Mouse (Mus musculus) ES-E14 (cell line): ENCODE measurements around the gene Gm49318. TPM values are rescaled to one million over a fixed set of nuclear protein-coding genes. Genes with fewer than 3 reads are reported as not detected.

Experiments
- DNase-seq: peaks from one replicate; pipeline ENCODE4 v3.0.0-alpha.2; 2013; ENCODE audit warnings: low read depth, low spot score
- H3K27ac ChIP-seq: 2 replicates; pipeline ENCODE4 v1.5.1; 2012; ENCODE audit warnings: low read depth, mild to moderate bottlenecking, low read length, moderate library complexity, mixed read lengths; ENCODE audit not compliant: poor library complexity, insufficient read depth, severe bottlenecking
- H3K36me3 ChIP-seq: 2 replicates; pipeline ENCODE4 v1.6.1; 2012; ENCODE audit warnings: mild to moderate bottlenecking, low read length, moderate library complexity, mixed read lengths; ENCODE audit not compliant: control insufficient read depth, poor library complexity, insufficient read depth, severe bottlenecking
- H3K4me1 ChIP-seq, 2 experiments: fragments of 150-350 bp in 1 of 2; sonication (generic) in 1 of 2; 2 replicates each; pipeline ENCODE4 v1.6.1; 2012; ENCODE audit warnings: low read length in 2 of 2, mild to moderate bottlenecking in 1 of 2, mixed read lengths in 1 of 2; ENCODE audit not compliant: control insufficient read depth in 2 of 2, insufficient read depth in 2 of 2, poor library complexity in 1 of 2
- H3K4me3 ChIP-seq, 2 experiments: fragments of 150-350 bp in 1 of 2; sonication (generic) in 1 of 2; 2 replicates each; pipeline ENCODE4 v1.5.1; 2012; ENCODE audit warnings: low read length in 2 of 2, low read depth in 1 of 2, mild to moderate bottlenecking in 1 of 2, mixed read lengths in 1 of 2; ENCODE audit not compliant: insufficient read depth in 1 of 2, poor library complexity in 1 of 2, severe bottlenecking in 1 of 2
- H3K9ac ChIP-seq: 2 replicates; pipeline ENCODE4 v1.6.1; 2012; ENCODE audit warnings: low read depth, mild to moderate bottlenecking, low read length, mixed read lengths; ENCODE audit not compliant: poor library complexity, insufficient read depth, severe bottlenecking
- H3K9me3 ChIP-seq: fragments of 150-350 bp; sonication (generic); 2 replicates; pipeline ENCODE4 v1.6.1; 2012; ENCODE audit warnings: low read depth, mild to moderate bottlenecking, low read length; ENCODE audit not compliant: control insufficient read depth, insufficient read depth
- CHD2 ChIP-seq: IDR thresholded peaks from 2 replicates; pipeline ENCODE4 v1.6.1; 2014; ENCODE audit warnings: mild to moderate bottlenecking, low read depth, low read length, inconsistent platforms
- HCFC1 ChIP-seq: IDR thresholded peaks from 2 replicates; pipeline ENCODE4 v1.6.1; 2012; ENCODE audit warnings: low read length, inconsistent platforms, borderline replicate concordance; ENCODE audit not compliant: insufficient read depth
- MAFK ChIP-seq: IDR thresholded peaks from 2 replicates; pipeline ENCODE4 v1.6.1; 2014; ENCODE audit warnings: mild to moderate bottlenecking, low read depth, low read length, inconsistent platforms; ENCODE audit not compliant: insufficient read depth
- ZC3H11A ChIP-seq: IDR thresholded peaks from 2 replicates; pipeline ENCODE4 v1.6.1; 2012; ENCODE audit warnings: low read depth, mild to moderate bottlenecking, inconsistent platforms, low read length, borderline replicate concordance
- ZNF384 ChIP-seq: IDR thresholded peaks from 2 replicates; pipeline ENCODE4 v1.6.1; 2012; ENCODE audit warnings: low read depth, low read length, inconsistent platforms
- in situ Hi-C, 2 experiments: fragments of 600-800 bp; cut with MboI; formaldehyde crosslinking; loops; one replicate each; pipeline ENCODE4 v1.15.1; 2025; ENCODE audit warnings: low sequenced_read_pairs in 2 of 2, inconsistent platforms in 1 of 2; ENCODE audit not compliant: unreplicated experiment in 2 of 2
- total RNA-seq: library from RNA; depleted of rRNA; stranded (reverse); fragments of 300-350 nt; gene quantifications from 2 replicates; pipeline ENCODE4 v1.2.3, GENCODE M21; 2012

Gene Gm49318
- total RNA-seq, 1 experiment, result not detected

GRCm38 (mm10) chr9:22017208-22017825, 53.7 kb downstream of the Gm49318 start:
- in situ Hi-C loops, result no loop called here
- no peaks in the 10 kb centered on the region for H3K9me3 ChIP-seq
- H3K4me1 ChIP-seq, result peaks cover 3 to 25% of the 10 kb centered on the region in 2 experiments; a peak in 3 of 4 replicates
- DNase-seq, result no peak
- peaks cover 22% of the 10 kb centered on the region for H3K36me3 ChIP-seq
- H3K4me3 ChIP-seq, result no peak overlapping the region
- no peak for TF ChIP-seq CHD2
- no peak for TF ChIP-seq ZNF384
- no peak for TF ChIP-seq MAFK
- TF ChIP-seq HCFC1, result no peak
- no peak for TF ChIP-seq ZC3H11A
- H3K27ac ChIP-seq, result no peak overlapping the region
- no peak overlapping the region for H3K9ac ChIP-seq

GRCm38 (mm10) chr9:22016245-22016644, 54.8 kb downstream of the Gm49318 start:
- Histone ChIP-seq H3K36me3 (peaks cover 33% of the 10 kb centered on the region), H3K4me3 (no peak overlapping the region), H3K9ac (no peak overlapping the region), H3K4me1 (peaks cover 3 to 33% of the 10 kb centered on the region in 2 experiments; a peak in 3 of 4 replicates), H3K27ac (no peak overlapping the region), H3K9me3 (no peaks in the 10 kb centered on the region)
- TF ChIP-seq ZC3H11A (no peak), MAFK (no peak), CHD2 (no peak), ZNF384 (no peak), HCFC1 (no peak)
- in situ Hi-C loops, result no loop called here
- DNase-seq, result no peak

- no peaks in the 10 kb centered on the region for H3K9me3 ChIP-seq
- TF ChIP-seq ZC3H11A, result no peak
- no peak for TF ChIP-seq CHD2
- TF ChIP-seq ZNF384, result no peak
- TF ChIP-seq HCFC1, result no peak
- TF ChIP-seq MAFK, result no peak
- no peak for DNase-seq
- peak overlapping the region in 1 of 2 experiments; percentile 4; a peak in 1 of 4 replicates for H3K4me3 ChIP-seq
- in situ Hi-C loops, result no loop called here
- no peak overlapping the region for H3K9ac ChIP-seq
- H3K36me3 ChIP-seq, result peaks cover 65% of the 10 kb centered on the region
- peaks cover 3 to 28% of the 10 kb centered on the region in 2 experiments; a peak in 2 of 4 replicates for H3K4me1 ChIP-seq
- no peak overlapping the region for H3K27ac ChIP-seq
These were observed 58.3 kb downstream of the Gm49318 start for GRCm38 (mm10) chr9:22012731-22013130.

- no peak for TF ChIP-seq MAFK
- no peak overlapping the region for H3K27ac ChIP-seq
- in situ Hi-C loops, result no loop called here
- H3K9me3 ChIP-seq, result no peaks in the 10 kb centered on the region
- H3K4me1 ChIP-seq, result peaks cover 3 to 16% of the 10 kb centered on the region in 2 experiments; a peak in 2 of 4 replicates
- DNase-seq, result no peak
- no peak overlapping the region for H3K4me3 ChIP-seq
- H3K36me3 ChIP-seq, result peaks cover 81% of the 10 kb centered on the region
- H3K9ac ChIP-seq, result no peak overlapping the region
These were observed 60.0 kb downstream of the Gm49318 start for GRCm38 (mm10) chr9:22011055-22011454.

- H3K9me3 ChIP-seq, result no peaks in the 10 kb centered on the region
- in situ Hi-C loops, result no loop called here
- peaks cover 0 to 13% of the 10 kb centered on the region in 2 experiments; a peak in 2 of 4 replicates for H3K4me1 ChIP-seq
- peaks cover 55% of the 10 kb centered on the region for H3K36me3 ChIP-seq
- no peak for TF ChIP-seq CHD2
- TF ChIP-seq ZNF384, result no peak
- TF ChIP-seq ZC3H11A, result no peak
- TF ChIP-seq HCFC1, result no peak
- TF ChIP-seq MAFK, result no peak
- H3K4me3 ChIP-seq, result no peak overlapping the region
- no peak overlapping the region for H3K27ac ChIP-seq
- no peak for DNase-seq
- no peak overlapping the region for H3K9ac ChIP-seq
These were observed 66.5 kb downstream of the Gm49318 start for GRCm38 (mm10) chr9:22004546-22004945.
